Mouse (Mus musculus) CH12.LX (cell line): ENCODE measurements around the gene Supv3l1. TPM values are rescaled to one million over a fixed set of nuclear protein-coding genes. Genes with fewer than 3 reads are reported as not detected.

ENCODE experiments used
- DNase-seq: peaks from one replicate; pipeline ENCODE4 v3.0.0-alpha.2; 2013; ENCODE audit errors: extremely low read depth
- H3K27ac ChIP-seq: 2 replicates; pipeline ENCODE4 v1.5.1; 2012; ENCODE audit warnings: low read depth, mild to moderate bottlenecking, control low read depth, moderate library complexity; ENCODE audit not compliant: insufficient read depth
- H3K27me3 ChIP-seq: replicated peaks from 2 replicates; pipeline ENCODE3; 2012; ENCODE audit warnings: inconsistent platforms
- H3K36me3 ChIP-seq, 2 experiments: replicated peaks in 1 of 2; 2 replicates each; pipeline versions ENCODE3 to v1.6.1; 2012; ENCODE audit warnings: inconsistent platforms in 1 of 2, low read length in 1 of 2, mild to moderate bottlenecking in 1 of 2, mixed read lengths in 1 of 2, moderate library complexity in 1 of 2; ENCODE audit not compliant: control insufficient read depth in 1 of 2, insufficient read depth in 1 of 2
- H3K4me1 ChIP-seq, 2 experiments: 2 replicates each; pipeline ENCODE4 v1.6.1; 2012; ENCODE audit warnings: inconsistent platforms in 1 of 2, moderate library complexity in 1 of 2; ENCODE audit not compliant: insufficient read depth in 2 of 2, control insufficient read depth in 1 of 2
- H3K4me2 ChIP-seq: 2 replicates; pipeline ENCODE4 v1.6.1; 2012; ENCODE audit warnings: low read depth, mild to moderate bottlenecking, control low read depth; ENCODE audit not compliant: poor library complexity, insufficient read depth, severe bottlenecking
- H3K4me3 ChIP-seq, 3 experiments: fragments of 150-350 bp in 1 of 3; sonication (generic) in 1 of 3; replicated peaks in 1 of 3; 2 replicates each; pipeline versions ENCODE3 to v1.5.1; 2011 to 2012; ENCODE audit warnings: low read depth in 2 of 3, low read length in 2 of 3, mild to moderate bottlenecking in 2 of 3, moderate library complexity in 2 of 3, control low read depth in 1 of 3, improper control_type of control experiment in 1 of 3, inconsistent platforms in 1 of 3, mixed read lengths in 1 of 3; ENCODE audit not compliant: poor library complexity in 1 of 3
- H3K79me2 ChIP-seq: replicated peaks from 2 replicates; pipeline ENCODE4 v1.6.1; 2012; ENCODE audit warnings: mild to moderate bottlenecking, moderate library complexity; ENCODE audit not compliant: control insufficient read depth, poor library complexity, insufficient read depth, severe bottlenecking; ENCODE audit errors: extremely low read depth
- H3K9ac ChIP-seq: 2 replicates; pipeline ENCODE4 v1.6.1; 2012; ENCODE audit warnings: low read depth, mild to moderate bottlenecking, control low read depth, moderate library complexity; ENCODE audit not compliant: insufficient read depth
- H3K9me3 ChIP-seq: replicated peaks from 2 replicates; pipeline ENCODE3; 2012; ENCODE audit warnings: low read length, inconsistent platforms, mixed read lengths
- CHD1 ChIP-seq: IDR thresholded peaks from 2 replicates; pipeline ENCODE4 v1.6.1; 2012; ENCODE audit warnings: low read depth, low read length, improper control_type of control experiment, inconsistent platforms
- CHD2 ChIP-seq: IDR thresholded peaks from 2 replicates; pipeline ENCODE4 v1.6.1; 2011; ENCODE audit warnings: low read length, improper control_type of control experiment
- CTCF ChIP-seq, 2 experiments: IDR thresholded peaks in 1 of 2; conservative IDR thresholded peaks in 1 of 2; 2 replicates each; pipeline ENCODE4 v1.5.1; 2011 to 2012; ENCODE audit warnings: low read depth in 2 of 2, low read length in 2 of 2, improper control_type of control experiment in 1 of 2, inconsistent platforms in 1 of 2, mild to moderate bottlenecking in 1 of 2, moderate library complexity in 1 of 2
- ETS1 ChIP-seq: conservative IDR thresholded peaks from 2 replicates; pipeline ENCODE4 v1.6.1; 2012; ENCODE audit warnings: low read depth, mild to moderate bottlenecking, inconsistent platforms, low read length, improper control_type of control experiment, moderate library complexity
- GABPA ChIP-seq: IDR thresholded peaks from 2 replicates; pipeline ENCODE4 v1.6.1; 2012; ENCODE audit warnings: low read depth, low read length, improper control_type of control experiment, inconsistent platforms; ENCODE audit not compliant: insufficient replicate concordance
- HCFC1 ChIP-seq: IDR thresholded peaks from 2 replicates; pipeline ENCODE4 v1.6.1; 2012; ENCODE audit warnings: low read depth, mild to moderate bottlenecking, inconsistent platforms, low read length, improper control_type of control experiment
- USF1 ChIP-seq: IDR thresholded peaks from 2 replicates; pipeline ENCODE4 v1.6.1; 2014; ENCODE audit warnings: low read depth, mild to moderate bottlenecking, inconsistent platforms, low read length, improper control_type of control experiment
- ZKSCAN1 ChIP-seq: IDR thresholded peaks from 2 replicates; pipeline ENCODE4 v1.6.1; 2012; ENCODE audit warnings: low read depth, inconsistent platforms, low read length, improper control_type of control experiment, borderline replicate concordance
- dilution Hi-C: fragments of 300-500 bp; cut with MboI; formaldehyde crosslinking; loops from 2 replicates; pipeline ENCODE4 v1.14.3; 2020; ENCODE audit warnings: low sequenced_read_pairs; ENCODE audit not compliant: extremely low pct_unique_long_range_greater_than_20kb, extremely low pct_ligation_motif_present
- in situ Hi-C: fragments of 300-500 bp; cut with MboI; formaldehyde crosslinking; loops from 3 replicates; pipeline ENCODE4 v1.14.3; 2019; ENCODE audit warnings: low sequenced_read_pairs, low pct_ligation_motif_present, low pct_unique_long_range_greater_than_20kb, mixed read lengths
- polyA plus RNA-seq: library from polyadenylated mRNA; unstranded; fragments of >175 nt; gene quantifications from 2 replicates; pipeline ENCODE4 v1.2.1, GENCODE M21; 2012; ENCODE audit warnings: low read depth; ENCODE audit not compliant: insufficient read length
- total RNA-seq, 2 experiments: library from RNA; depleted of rRNA; stranded (reverse); fragments of 300-350 nt in 1 of 2; fragments of >200 nt in 1 of 2; gene quantifications; 2 replicates each; pipeline ENCODE4 v1.2.3; 2012 to 2014

The Supv3l1 gene
- total and polyA plus RNA-seq, 3 experiments = 41.5 to 69.3 (median 62.0) TPM

DNA sequence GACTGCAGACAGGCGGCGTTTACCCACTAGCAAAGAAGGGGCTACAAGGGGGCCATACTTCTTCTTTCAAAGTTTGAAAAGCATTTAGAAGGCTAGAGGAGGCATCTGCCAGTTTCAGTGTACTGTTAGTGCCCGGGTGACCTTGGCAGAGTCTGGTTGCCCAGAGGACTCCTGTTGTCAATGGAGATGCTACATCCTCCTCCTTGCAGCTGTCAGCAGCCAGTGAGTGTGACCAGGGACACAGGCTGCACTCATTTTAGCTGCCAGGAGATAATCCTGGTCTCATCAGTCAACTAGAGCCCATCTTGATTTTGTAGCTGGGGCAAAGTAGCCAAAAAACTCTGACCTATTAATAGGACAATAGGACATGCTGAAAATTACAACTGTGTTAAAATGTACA is 28.4 kb downstream of the Supv3l1 start:
- dilution Hi-C loops = no loop called here
- no peak overlapping the region for H3K4me3 ChIP-seq
- H3K4me2 ChIP-seq = no peak overlapping the region

DNA sequence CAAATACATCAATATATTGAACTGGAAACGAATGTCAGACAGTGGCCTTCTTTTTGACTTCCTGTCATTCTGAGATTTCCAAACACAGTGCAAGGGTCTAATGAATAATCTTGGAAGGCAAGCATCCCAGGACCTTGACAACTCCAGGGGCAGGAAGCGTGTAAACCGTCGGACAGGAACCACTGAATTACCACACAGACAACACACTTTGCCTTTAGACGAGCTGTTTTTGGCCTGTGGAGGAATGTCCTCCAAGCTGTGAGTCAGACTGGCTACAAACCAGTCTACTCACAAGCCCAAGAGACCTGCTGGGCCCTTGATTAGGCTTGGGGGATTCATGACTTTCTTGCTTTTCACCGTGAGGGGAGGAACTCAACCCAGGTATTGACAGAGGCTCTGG is 29.1 kb downstream of the Supv3l1 start:
- DNase-seq = no peak
- H3K9ac ChIP-seq = no peak overlapping the region
- dilution Hi-C loops = no loop called here
- H3K4me3 ChIP-seq = no peak overlapping the region
- no peaks in the 10 kb centered on the region for H3K4me1 ChIP-seq
- H3K27me3 ChIP-seq = peaks cover 62% of the 10 kb centered on the region
- no peaks in the 10 kb centered on the region for H3K36me3 ChIP-seq
- in situ Hi-C loops = no loop called here
- H3K4me2 ChIP-seq = no peak overlapping the region
- no peaks in the 10 kb centered on the region for H3K9me3 ChIP-seq
- TF ChIP-seq ZKSCAN1 = no peak
- no peak overlapping the region for H3K27ac ChIP-seq
- H3K79me2 ChIP-seq = no peaks in the 10 kb centered on the region

More for the DNA sequence above, 28.4 kb downstream of the Supv3l1 start:
- TF ChIP-seq ZKSCAN1 (no peak), ETS1 (no peak), HCFC1 (no peak), GABPA (no peak), CHD1 (no peak), USF1 (no peak), CHD2 (no peak)
- Histone ChIP-seq H3K27ac (no peak overlapping the region), H3K27me3 (peaks cover 55% of the 10 kb centered on the region), H3K36me3 (no peaks in the 10 kb centered on the region), H3K9me3 (no peaks in the 10 kb centered on the region), H3K79me2 (no peaks in the 10 kb centered on the region), H3K4me1 (no peaks in the 10 kb centered on the region), H3K9ac (no peak overlapping the region)
- DNase-seq = no peak
- in situ Hi-C loops = no loop called here

DNA sequence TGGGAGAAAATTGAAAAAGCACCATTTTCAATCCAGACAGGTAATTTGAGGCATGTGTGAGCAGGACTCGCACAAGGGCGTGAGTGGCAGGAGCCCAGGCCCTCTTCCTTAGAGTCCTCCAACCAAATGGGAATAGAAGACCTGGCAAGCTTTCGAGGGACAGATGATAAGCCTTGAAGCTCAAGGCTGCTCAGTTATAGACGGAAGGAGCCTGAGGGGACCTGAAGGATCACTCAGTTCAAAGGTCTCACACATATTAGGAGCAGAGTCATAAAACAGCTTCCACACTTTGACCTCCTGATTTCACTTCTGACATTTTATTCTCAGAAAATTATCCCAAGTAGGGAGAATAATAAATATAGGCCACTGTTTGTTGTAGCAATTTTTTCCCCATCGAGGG is 30.1 kb downstream of the Supv3l1 start:
- TF ChIP-seq CTCF (conservative IDR thresholded peaks at IDR 0.05 in 1 of 2, IDR thresholded peaks at IDR 0.05 in 1 of 2; ENCODE audit: low read depth in 2 of 2, low read length in 2 of 2) (no peak), HCFC1 (no peak)
- no peaks in the 10 kb centered on the region for H3K4me1 ChIP-seq
- peaks cover 71% of the 10 kb centered on the region for H3K27me3 ChIP-seq
- H3K36me3 ChIP-seq = no peaks in the 10 kb centered on the region
- H3K9ac ChIP-seq = no peak overlapping the region
- no peaks in the 10 kb centered on the region for H3K79me2 ChIP-seq
- DNase-seq = no peak
- H3K9me3 ChIP-seq = no peaks in the 10 kb centered on the region
- in situ Hi-C loops (no loop called here), dilution Hi-C loops (no loop called here)
- no peak overlapping the region for H3K4me3 ChIP-seq
- H3K4me2 ChIP-seq = no peak overlapping the region
- H3K27ac ChIP-seq = no peak overlapping the region
